Mouse (Mus musculus) spleen, adult 2 months (tissue): ENCODE measurements around the gene Snph. TPM values are rescaled to one million over a fixed set of nuclear protein-coding genes. Genes with fewer than 3 reads are reported as not detected.

ENCODE experiments used
- DNase-seq, 2 experiments: peaks; one replicate each; pipeline versions ENCODE4 v3.0.0 to v3.0.0-alpha.2; 2012 to 2021; ENCODE audit warnings: low spot score in 2 of 2, low read depth in 1 of 2
- H3K27ac ChIP-seq: fragments of 200-500 bp; 2 replicates; pipeline ENCODE4 v1.5.1; 2012; ENCODE audit warnings: low read length, inconsistent platforms; ENCODE audit not compliant: insufficient read depth
- H3K27me3 ChIP-seq: fragments of 200-500 bp; 2 replicates; pipeline ENCODE4 v1.6.1; 2012; ENCODE audit warnings: mild to moderate bottlenecking, moderate library complexity, low read length, inconsistent platforms; ENCODE audit not compliant: control insufficient read depth, insufficient read depth
- H3K36me3 ChIP-seq: fragments of 200-500 bp; 2 replicates; pipeline ENCODE4 v1.6.1; 2012; ENCODE audit warnings: mild to moderate bottlenecking, low read length, inconsistent platforms; ENCODE audit not compliant: control insufficient read depth, insufficient read depth
- H3K4me1 ChIP-seq: fragments of 200-500 bp; 2 replicates; pipeline ENCODE4 v1.6.1; 2011; ENCODE audit warnings: inconsistent platforms; ENCODE audit not compliant: control insufficient read depth, insufficient read depth, insufficient read length
- H3K4me3 ChIP-seq: fragments of 200-500 bp; 2 replicates; pipeline ENCODE4 v1.5.1; 2011; ENCODE audit warnings: mild to moderate bottlenecking, inconsistent platforms; ENCODE audit not compliant: insufficient read depth, insufficient read length; ENCODE audit errors: extremely low read depth
- CTCF ChIP-seq: fragments of 200-500 bp; IDR thresholded peaks from 2 replicates; pipeline ENCODE4 v1.5.1; 2011; ENCODE audit warnings: mild to moderate bottlenecking, inconsistent platforms; ENCODE audit not compliant: insufficient read depth, insufficient read length, insufficient replicate concordance; ENCODE audit errors: extremely low read depth
- POLR2A ChIP-seq: fragments of 200-500 bp; IDR thresholded peaks from 2 replicates; pipeline ENCODE4 v1.6.1; 2011; ENCODE audit warnings: low read depth, low read length, inconsistent platforms
- WGBS: fragments of 180-500 bp; shearing (Covaris S2); methylation state at CpG from one replicate; pipeline ENCODE4 v1.1.7; 2018; 5-methylcytosine and 5-hydroxymethylcytosine counted together
- polyA plus RNA-seq: library from polyadenylated mRNA; depleted of rRNA; stranded (reverse); fragments of >200 nt; gene quantifications from 2 replicates; pipeline ENCODE4 v1.2.3, GENCODE M21; 2012; rRNA removed

The Snph gene
- polyA plus RNA-seq, result 0.20 and 0.65 TPM in 2 replicates

GRCm38 (mm10) chr2:151632159-151632814, at the start of gene Snph:
TSS of gene Snph (minus strand) at chr2:151632593.
- TF ChIP-seq CTCF (no peak), POLR2A (no peak)
- Histone ChIP-seq H3K27me3 (peaks cover 13% of the 10 kb centered on the region), H3K4me1 (no peaks in the 10 kb centered on the region), H3K27ac (no peak within 1 kb of the TSS), H3K36me3 (no peaks in the 10 kb centered on the region), H3K4me3 (peak within 1 kb of the TSS; percentile 30; the same call in 1 of the 2 replicates)
- WGBS, result 2% methylated on average over 47 of the region's 47 CpGs
- DNase-seq, result peak in 1 of 2 experiments; percentile 9

- no peaks in the 10 kb centered on the region for H3K4me1 ChIP-seq
- WGBS, result 59% methylated on average over 2 of the region's 2 CpGs
- no peak overlapping the region for H3K4me3 ChIP-seq
- DNase-seq, result no peak
- TF ChIP-seq CTCF, result no peak
- TF ChIP-seq POLR2A, result no peak
- H3K27me3 ChIP-seq, result no peaks in the 10 kb centered on the region
- H3K27ac ChIP-seq, result no peak overlapping the region
- H3K36me3 ChIP-seq, result no peaks in the 10 kb centered on the region
Observed at GRCm38 (mm10) chr2:151676234-151676633, 43.8 kb upstream of the Snph start.

- WGBS, result 67% methylated on average over 1 of the region's 1 CpGs
- no peaks in the 10 kb centered on the region for H3K36me3 ChIP-seq
- no peak overlapping the region for H3K4me3 ChIP-seq
- H3K4me1 ChIP-seq, result no peaks in the 10 kb centered on the region; the same call in 1 of the 2 replicates
- H3K27me3 ChIP-seq, result peaks cover 3% of the 10 kb centered on the region; the same call in 1 of the 2 replicates
- no peak overlapping the region for H3K27ac ChIP-seq
- no peak for DNase-seq
- TF ChIP-seq POLR2A, result no peak
Observed at GRCm38 (mm10) chr2:151670968-151671329, 38.6 kb upstream of the Snph start.

GRCm38 (mm10) chr2:151670026-151670967, 37.9 kb upstream of the Snph start:
- WGBS, result 51% methylated on average over 47 of the region's 48 CpGs
- Histone ChIP-seq H3K36me3 (no peaks in the 10 kb centered on the region), H3K4me3 (no peak overlapping the region), H3K27ac (no peak overlapping the region), H3K4me1 (no peaks in the 10 kb centered on the region; the same call in 1 of the 2 replicates), H3K27me3 (peaks cover 3% of the 10 kb centered on the region; the same call in 1 of the 2 replicates)
- DNase-seq, result no peak
- no peak for TF ChIP-seq CTCF
- no peak for TF ChIP-seq POLR2A

- no peak for DNase-seq
- no peak within 1 kb of the TSS for H3K27ac ChIP-seq
- H3K27me3 ChIP-seq, result peaks cover 3% of the 10 kb centered on the region; the same call in 1 of the 2 replicates
- H3K4me3 ChIP-seq, result no peak within 1 kb of the TSS
- no peaks in the 10 kb centered on the region; the same call in 1 of the 2 replicates for H3K4me1 ChIP-seq
- TF ChIP-seq POLR2A, result no peak
- TF ChIP-seq CTCF, result no peak
- 72% methylated on average over 3 of the region's 3 CpGs for WGBS
- no peaks in the 10 kb centered on the region for H3K36me3 ChIP-seq
Observed at GRCm38 (mm10) chr2:151668433-151668832, 36.0 kb upstream of the Snph start, which contains the start of gene Rad21l. TSS of gene Rad21l (minus strand) at chr2:151668533.

- Histone ChIP-seq H3K4me1 (no peaks in the 10 kb centered on the region), H3K27ac (no peak overlapping the region), H3K36me3 (no peaks in the 10 kb centered on the region), H3K27me3 (no peaks in the 10 kb centered on the region), H3K4me3 (no peak overlapping the region)
- 9% methylated on average over 1 of the region's 1 CpGs for WGBS
- TF ChIP-seq CTCF (no peak), POLR2A (no peak)
- DNase-seq, result no peak
Observed at GRCm38 (mm10) chr2:151652053-151652452, 19.7 kb upstream of the Snph start.
